Mouse (Mus musculus) neural tube, embryonic 13.5 days (tissue): ENCODE data around the gene Ercc1. TPM values are rescaled to one million over a fixed set of nuclear protein-coding genes. Genes with fewer than 3 reads are reported as not detected.

Source experiments
- ATAC-seq: fragments of 200-750 bp; cut with Nextera tagmentation; 2 replicates; pipeline ENCODE4 v1.8.0; 2017; ENCODE audit warnings: low read depth, mild to moderate bottlenecking, moderate TSS enrichment, moderate library complexity
- H3K27ac ChIP-seq: fragments of 300-500 bp; sonication (generic); replicated peaks from 2 replicates; pipeline ENCODE4 v1.5.1; 2015; ENCODE audit warnings: moderate library complexity, mild to moderate bottlenecking, inconsistent platforms
- H3K27me3 ChIP-seq: fragments of 300-500 bp; sonication (generic); 2 replicates; pipeline ENCODE4 v1.6.1; 2015; ENCODE audit warnings: mild to moderate bottlenecking, inconsistent platforms
- H3K36me3 ChIP-seq: fragments of 300-500 bp; sonication (generic); 2 replicates; pipeline ENCODE4 v1.6.1; 2015; ENCODE audit warnings: mild to moderate bottlenecking, inconsistent platforms
- H3K4me1 ChIP-seq: fragments of 300-500 bp; sonication (generic); replicated peaks from 2 replicates; pipeline ENCODE4 v1.6.1; 2015; ENCODE audit warnings: inconsistent platforms
- H3K4me2 ChIP-seq: fragments of 300-500 bp; sonication (generic); 2 replicates; pipeline ENCODE4 v1.6.1; 2015; ENCODE audit warnings: inconsistent platforms, mild to moderate bottlenecking, moderate library complexity
- H3K4me3 ChIP-seq: fragments of 300-500 bp; sonication (generic); 2 replicates; pipeline ENCODE4 v1.5.1; 2015; ENCODE audit warnings: mild to moderate bottlenecking, inconsistent platforms
- H3K9ac ChIP-seq: fragments of 300-500 bp; sonication (generic); 2 replicates; pipeline ENCODE4 v1.6.1; 2015; ENCODE audit warnings: moderate library complexity, mild to moderate bottlenecking, inconsistent platforms
- H3K9me3 ChIP-seq: fragments of 300-500 bp; sonication (generic); 2 replicates; pipeline ENCODE4 v1.6.1; 2016; ENCODE audit warnings: inconsistent platforms
- WGBS: fragments of 180-500 bp; shearing (Covaris S2); methylation state at CpG from one replicate; pipeline ENCODE4 v1.1.7; 2015; 5-methylcytosine and 5-hydroxymethylcytosine counted together
- polyA plus RNA-seq: library from polyadenylated mRNA; unstranded; fragments of >200 nt; fragmentation: Nextera tagmentation; extraction: Ambion mirVana; gene quantifications from 2 replicates; pipeline ENCODE4 v1.2.1, GENCODE M21; 2015

The Ercc1 gene
- polyA plus RNA-seq: 90.7 and 96.1 TPM in 2 replicates

GRCm38 (mm10) chr7:19344237-19344847, at the start of gene Ercc1:
Ercc1 (plus strand) TSS chr7:19344778.
- Histone ChIP-seq H3K4me3 (peak within 1 kb of the TSS; percentile 57), H3K4me1 (peaks cover 37% of the 10 kb centered on the region), H3K9me3 (no peaks in the 10 kb centered on the region), H3K9ac (peak within 1 kb of the TSS; percentile 76), H3K27ac (peak within 1 kb of the TSS; percentile 86), H3K36me3 (peaks cover 14% of the 10 kb centered on the region), H3K27me3 (peaks cover 22% of the 10 kb centered on the region), H3K4me2 (peak within 1 kb of the TSS; percentile 88)
- ATAC-seq: peak; percentile 30
- WGBS: 24% methylated on average over 12 of the region's 12 CpGs

- no peaks in the 10 kb centered on the region for H3K27me3 ChIP-seq
- H3K27ac ChIP-seq: no peak overlapping the region
- H3K4me1 ChIP-seq: peaks cover 13% of the 10 kb centered on the region
- peak; percentile 70 for ATAC-seq
- peak overlapping the region; percentile 43; the same call in 1 of the 2 replicates for H3K9ac ChIP-seq
- H3K9me3 ChIP-seq: no peaks in the 10 kb centered on the region
- 0 out of 2 replicates have a peak overlapping the region, but pooled peaks have one; percentile 14 for H3K4me3 ChIP-seq
- H3K36me3 ChIP-seq: peaks cover 43% of the 10 kb centered on the region
- WGBS: 16% methylated on average over 20 of the region's 22 CpGs
- peak overlapping the region; percentile 43 for H3K4me2 ChIP-seq
These were observed 48.9 kb upstream of the Ercc1 start for GRCm38 (mm10) chr7:19295503-19296185.

GRCm38 (mm10) chr7:19297034-19297433, 47.5 kb upstream of the Ercc1 start:
- Histone ChIP-seq H3K9ac (no peak overlapping the region), H3K9me3 (no peaks in the 10 kb centered on the region), H3K36me3 (peaks cover 36% of the 10 kb centered on the region), H3K4me2 (no peak overlapping the region), H3K27me3 (peaks cover 7% of the 10 kb centered on the region), H3K4me3 (no peak overlapping the region), H3K4me1 (peaks cover 12% of the 10 kb centered on the region), H3K27ac (no peak overlapping the region)
- ATAC-seq: no peak
- WGBS: 87% methylated on average over 6 of the region's 6 CpGs

GRCm38 (mm10) chr7:19297794-19298193, 46.8 kb upstream of the Ercc1 start:
- H3K27ac ChIP-seq: no peak overlapping the region
- peaks cover 32% of the 10 kb centered on the region for H3K36me3 ChIP-seq
- 91% methylated on average over 5 of the region's 5 CpGs for WGBS
- H3K4me1 ChIP-seq: peaks cover 15% of the 10 kb centered on the region
- no peak for ATAC-seq
- H3K4me2 ChIP-seq: no peak overlapping the region
- H3K4me3 ChIP-seq: no peak overlapping the region
- no peaks in the 10 kb centered on the region for H3K9me3 ChIP-seq
- H3K9ac ChIP-seq: no peak overlapping the region
- H3K27me3 ChIP-seq: peaks cover 15% of the 10 kb centered on the region

- Histone ChIP-seq H3K4me2 (no peak overlapping the region), H3K4me1 (peaks cover 22% of the 10 kb centered on the region), H3K9ac (no peak overlapping the region), H3K9me3 (no peaks in the 10 kb centered on the region), H3K36me3 (peaks cover 18% of the 10 kb centered on the region), H3K4me3 (no peak overlapping the region), H3K27me3 (peaks cover 29% of the 10 kb centered on the region), H3K27ac (no peak overlapping the region)
- no peak for ATAC-seq
- WGBS: 22% methylated on average over 3 of the region's 3 CpGs
These were observed 45.4 kb upstream of the Ercc1 start for GRCm38 (mm10) chr7:19299194-19299593.

GRCm38 (mm10) chr7:19300501-19301421, 43.8 kb upstream of the Ercc1 start:
- peaks cover 34% of the 10 kb centered on the region for H3K4me1 ChIP-seq
- H3K9me3 ChIP-seq: no peaks in the 10 kb centered on the region
- peak overlapping the region; percentile 62 for H3K9ac ChIP-seq
- H3K36me3 ChIP-seq: peaks cover 5% of the 10 kb centered on the region; the same call in 1 of the 2 replicates
- no peak overlapping the region for H3K27ac ChIP-seq
- peak overlapping the region; percentile 47 for H3K4me3 ChIP-seq
- H3K4me2 ChIP-seq: peak overlapping the region; percentile 62
- ATAC-seq: peak; percentile 88
- under 1% methylated on average over 29 of the region's 29 CpGs for WGBS
- H3K27me3 ChIP-seq: peaks cover 44% of the 10 kb centered on the region

GRCm38 (mm10) chr7:19301461-19302263, 42.9 kb upstream of the Ercc1 start:
- Histone ChIP-seq H3K4me2 (peak overlapping the region; percentile 62), H3K36me3 (no peaks in the 10 kb centered on the region), H3K27ac (no peak overlapping the region), H3K4me3 (peak overlapping the region; percentile 47), H3K27me3 (peaks cover 53% of the 10 kb centered on the region), H3K4me1 (peaks cover 34% of the 10 kb centered on the region), H3K9me3 (no peaks in the 10 kb centered on the region), H3K9ac (peak overlapping the region; percentile 62)
- no peak for ATAC-seq
- WGBS: 9% methylated on average over 16 of the region's 16 CpGs

- Histone ChIP-seq H3K9ac (peak overlapping the region; percentile 62), H3K27ac (no peak overlapping the region), H3K4me3 (peak overlapping the region; percentile 47), H3K36me3 (no peaks in the 10 kb centered on the region), H3K27me3 (peaks cover 61% of the 10 kb centered on the region), H3K4me1 (peaks cover 35% of the 10 kb centered on the region), H3K4me2 (peak overlapping the region; percentile 62), H3K9me3 (no peaks in the 10 kb centered on the region)
- no peak for ATAC-seq
- WGBS: 49% methylated on average over 13 of the region's 13 CpGs
These were observed 42.1 kb upstream of the Ercc1 start for GRCm38 (mm10) chr7:19302264-19303045.

GRCm38 (mm10) chr7:19303046-19303305, 41.6 kb upstream of the Ercc1 start:
- H3K9me3 ChIP-seq: no peaks in the 10 kb centered on the region
- H3K4me1 ChIP-seq: peaks cover 40% of the 10 kb centered on the region
- no peaks in the 10 kb centered on the region for H3K36me3 ChIP-seq
- 71% methylated on average over 12 of the region's 12 CpGs for whole genome bisulfite sequencing
- H3K9ac ChIP-seq: no peak overlapping the region
- no peak overlapping the region for H3K4me3 ChIP-seq
- H3K27me3 ChIP-seq: peaks cover 61% of the 10 kb centered on the region
- H3K27ac ChIP-seq: no peak overlapping the region
- H3K4me2 ChIP-seq: no peak overlapping the region
- ATAC-seq: no peak

GRCm38 (mm10) chr7:19303770-19304169, 40.8 kb upstream of the Ercc1 start:
- Histone ChIP-seq H3K9ac (peak overlapping the region; percentile 53; the same call in 1 of the 2 replicates), H3K27me3 (peaks cover 61% of the 10 kb centered on the region), H3K4me2 (peak overlapping the region; percentile 47)

More at GRCm38 (mm10) chr7:19303770-19304169, 40.8 kb upstream of the Ercc1 start:
- Histone ChIP-seq H3K4me1 (peaks cover 44% of the 10 kb centered on the region), H3K27ac (no peak overlapping the region), H3K36me3 (no peaks in the 10 kb centered on the region), H3K4me3 (peak overlapping the region; percentile 26), H3K9me3 (no peaks in the 10 kb centered on the region)
- 2% methylated on average over 16 of the region's 16 CpGs for WGBS
- ATAC-seq: no peak
